Mouse (Mus musculus): ENCODE measurements around the gene Slc39a2. TPM values are rescaled to one million over a fixed set of nuclear protein-coding genes. Genes with fewer than 3 reads are reported as not detected.
"Not testable (repeated sequence)": the region's sequence is repeated elsewhere in the genome, so short reads cannot be mapped to it uniquely, and the experiment has no call there.

The Slc39a2 gene
- total RNA-seq, 2 experiments from 2014 or later, result 0.20 to 0.51 TPM

DNA sequence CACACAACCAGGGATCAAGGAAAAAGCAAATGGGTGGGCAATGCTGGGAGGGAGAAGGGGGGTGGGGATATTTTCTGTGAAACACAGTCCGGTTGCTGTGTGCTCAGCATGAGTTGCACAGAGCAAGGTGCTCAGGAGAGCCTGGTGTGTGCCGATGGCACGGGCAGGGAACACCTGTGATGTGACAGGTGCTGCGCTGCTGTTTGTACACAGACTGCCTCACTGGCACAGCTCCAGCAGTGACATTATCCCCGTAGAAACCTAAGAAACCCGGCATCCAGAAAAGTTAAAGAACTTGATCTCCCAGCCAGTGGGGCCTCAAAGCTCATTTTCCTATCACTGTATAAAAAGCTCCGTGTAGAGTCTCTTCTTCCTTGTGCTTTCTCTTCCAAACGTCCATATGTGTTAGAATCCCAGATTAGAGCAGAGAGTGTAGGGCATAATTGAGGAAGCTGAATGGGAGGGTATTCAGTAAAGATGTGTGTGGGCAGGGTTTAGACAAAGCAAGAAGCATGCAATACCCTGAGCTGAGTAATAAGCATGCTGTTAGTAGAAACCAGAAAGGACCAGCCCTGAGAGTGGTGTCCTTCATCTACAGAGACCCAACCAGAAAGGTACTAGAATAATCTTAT, 4.0 kb downstream of the Slc39a2 start:
- DNase-seq, result no peak
- intact Hi-C loops (cut with DNase I), result no loop called here

DNA sequence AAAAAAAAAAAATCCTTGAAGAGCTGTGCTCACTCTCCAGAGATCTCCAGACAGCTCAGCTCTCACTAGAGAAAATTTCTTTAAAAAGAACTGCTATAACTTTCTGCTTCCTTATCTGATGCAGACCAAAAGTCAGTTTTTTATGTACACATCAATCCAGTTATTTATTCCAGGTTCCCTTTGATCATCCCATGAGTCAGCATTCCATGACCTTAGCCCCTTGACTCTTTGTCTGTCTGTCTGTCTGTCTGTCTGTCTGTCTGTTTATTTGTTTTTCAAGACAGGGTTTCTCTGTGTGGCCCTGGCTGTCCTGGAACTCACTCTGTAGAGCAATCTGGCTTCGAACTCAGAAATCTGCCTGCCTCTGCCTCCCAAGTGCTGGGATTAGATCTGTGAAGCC, 6.7 kb downstream of the Slc39a2 start:
- intact Hi-C loops (cut with DNase I), result no loop called here
- DNase-seq, result no peak

DNA sequence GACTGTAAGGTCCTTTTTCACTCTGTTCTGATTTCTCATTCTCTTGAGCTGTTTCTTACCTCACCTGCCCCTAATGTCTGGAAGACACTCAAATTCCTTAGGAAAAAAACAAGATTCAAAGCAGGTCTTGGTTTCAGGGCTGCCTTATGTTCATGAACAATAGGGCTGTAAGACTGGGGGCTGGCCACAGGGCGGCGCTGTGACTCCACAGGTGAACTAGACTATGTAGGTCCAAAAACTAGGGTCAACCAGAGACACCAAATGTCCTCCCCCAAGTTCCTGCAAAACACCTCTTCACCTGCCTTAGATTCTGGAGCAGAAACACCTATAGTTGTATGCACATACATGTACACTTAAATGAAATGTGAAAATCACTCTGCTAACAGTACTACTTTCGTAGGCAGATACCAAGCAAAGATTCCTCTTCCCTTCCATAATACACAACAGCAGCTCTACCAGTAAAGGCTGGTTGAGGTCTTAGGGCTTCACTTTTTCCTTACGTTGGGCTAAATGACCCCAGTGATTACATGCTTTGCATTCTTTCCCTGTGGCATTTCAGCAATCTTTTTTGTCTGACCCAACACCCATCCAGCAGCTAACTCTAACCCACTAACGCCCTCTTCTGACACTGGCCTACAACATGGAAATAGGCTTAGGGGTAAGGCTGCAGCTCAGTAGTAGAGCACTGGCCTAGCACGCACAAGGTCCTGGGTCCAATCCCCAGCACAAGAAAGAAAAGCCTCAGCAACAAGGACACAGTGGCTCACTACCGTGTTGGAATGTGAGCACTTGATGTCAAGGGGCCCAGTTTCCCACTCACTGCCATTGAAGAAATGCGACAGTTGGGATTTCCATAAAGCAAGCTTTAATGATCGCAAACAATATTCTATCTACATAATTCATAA, 10.4 kb downstream of the Slc39a2 start:
- DNase-seq, result peak; percentile 70 to 73
- intact Hi-C loops (cut with DNase I), result loop anchor here (1.0 kb wide), 1 partner anchor 28 kb away; no protein-coding TSS in a partner anchor

DNA sequence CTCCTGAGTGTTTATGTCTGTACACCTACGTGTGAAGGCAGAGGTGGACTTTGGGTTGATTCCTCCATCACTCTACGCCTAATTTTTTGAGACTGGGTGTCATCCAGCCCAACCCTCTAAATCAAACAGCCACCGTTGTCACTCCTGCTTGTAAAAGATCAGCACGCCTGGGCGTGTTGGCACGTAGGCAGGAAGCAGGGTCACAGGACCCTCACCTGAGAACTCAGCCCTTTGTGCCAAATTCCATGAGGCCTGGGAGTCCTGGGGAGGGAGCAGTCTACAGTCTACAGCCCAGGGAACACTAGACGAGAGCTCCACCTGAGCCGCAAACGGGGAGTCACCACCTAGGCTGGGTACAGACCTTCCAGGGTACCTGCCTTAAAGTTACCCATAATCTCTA, 11.1 kb downstream of the Slc39a2 start:
- no peak for DNase-seq
- intact Hi-C loops (cut with DNase I), result no loop called here

DNA sequence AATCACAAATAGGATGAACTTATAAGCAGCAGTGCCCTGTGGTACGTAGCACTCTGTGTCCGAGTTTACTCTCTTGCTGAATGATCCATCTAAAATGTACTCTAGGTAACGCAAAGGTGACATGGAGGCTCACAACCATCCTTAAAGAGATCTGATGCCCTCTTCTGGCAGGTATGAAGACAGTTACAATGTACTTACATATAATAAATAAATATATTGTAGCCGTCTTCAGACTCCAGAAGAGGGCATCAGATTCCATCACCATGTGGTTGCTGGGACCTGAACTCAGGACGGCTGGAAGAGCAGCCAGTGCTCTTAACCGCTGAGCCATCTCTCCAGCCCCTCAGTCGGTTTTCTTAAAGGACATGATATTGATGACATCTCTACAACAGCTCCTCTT, 12.0 kb downstream of the Slc39a2 start:
- intact Hi-C loops (cut with DNase I), result no loop called here
- no peak for DNase-seq

DNA sequence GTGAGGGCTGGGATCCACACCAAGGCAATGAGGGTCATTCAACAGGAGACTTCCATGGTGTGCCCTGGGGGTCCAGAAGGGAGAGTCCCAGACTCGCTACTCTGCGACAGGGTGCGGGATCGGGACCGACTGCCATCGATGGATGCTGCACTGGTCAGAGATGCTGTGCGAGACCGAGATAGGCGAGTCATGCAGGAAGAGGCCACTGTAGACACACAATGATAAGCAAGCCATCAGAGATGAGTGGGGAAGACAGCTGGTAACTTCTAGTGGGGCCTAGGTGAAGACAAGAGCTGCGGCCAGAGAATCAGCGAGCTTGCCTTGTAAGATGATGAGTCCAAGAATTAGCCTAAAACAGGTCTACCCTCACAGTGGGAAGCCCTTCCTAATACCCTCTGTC, 13.4 kb downstream of the Slc39a2 start:
- intact Hi-C loops (cut with DNase I), result no loop called here
- DNase-seq, result no peak

DNA sequence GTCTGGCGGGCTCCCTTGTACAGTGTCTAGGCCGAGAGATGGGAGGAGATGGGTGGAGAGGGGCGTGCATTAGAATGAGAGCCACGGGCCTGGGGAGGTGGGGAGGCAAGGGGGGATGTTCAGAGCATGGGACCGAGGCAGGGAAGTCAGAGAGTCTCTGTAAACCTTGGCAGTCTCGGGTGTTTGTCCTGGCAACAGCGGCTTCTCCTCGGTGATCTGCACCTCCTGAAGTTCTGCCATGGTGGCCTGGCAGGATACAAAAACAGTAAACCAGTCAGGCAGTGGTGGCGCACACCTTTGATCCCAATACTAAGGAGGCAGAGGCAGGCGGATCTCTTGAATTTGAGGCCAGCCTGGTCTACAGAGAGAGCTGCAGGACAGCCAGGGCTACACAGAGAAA, 18.6 kb downstream of the Slc39a2 start:
- intact Hi-C loops (cut with DNase I), result no loop called here
- no peak for DNase-seq

DNA sequence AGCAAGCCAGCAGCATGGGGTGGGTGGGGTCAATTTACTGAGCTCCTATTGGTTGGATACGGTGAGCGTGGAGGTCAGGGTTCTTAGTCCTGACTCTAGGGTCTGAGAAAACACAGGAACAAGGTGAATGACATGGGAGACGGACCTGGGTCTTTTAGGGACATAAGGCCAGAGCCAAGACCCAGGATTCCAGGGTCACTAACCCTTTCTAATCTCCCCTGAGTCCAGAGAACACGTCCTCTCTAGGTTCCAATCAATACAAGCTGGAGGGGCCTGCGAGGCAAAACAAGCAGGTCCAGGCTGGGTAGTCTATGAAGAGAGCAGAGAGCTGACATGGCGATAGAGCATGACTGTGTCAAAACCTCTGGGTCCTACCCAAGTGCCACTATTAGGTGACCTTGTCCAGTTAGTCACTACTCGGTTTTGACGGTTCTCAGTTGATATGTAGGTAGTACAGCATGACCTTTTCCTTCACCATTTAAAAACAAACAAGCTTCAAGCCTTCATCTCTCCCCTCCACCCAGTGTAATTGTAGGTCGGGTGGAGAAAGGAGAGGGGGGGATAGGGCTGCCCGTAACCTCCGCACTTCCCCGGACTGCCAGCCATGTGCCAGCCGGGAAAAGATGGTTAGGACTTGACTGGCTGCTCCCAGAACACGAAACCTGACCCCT, 19.8 kb downstream of the Slc39a2 start:
- DNase-seq, result no peak
- intact Hi-C loops (cut with DNase I), result no loop called here

DNA sequence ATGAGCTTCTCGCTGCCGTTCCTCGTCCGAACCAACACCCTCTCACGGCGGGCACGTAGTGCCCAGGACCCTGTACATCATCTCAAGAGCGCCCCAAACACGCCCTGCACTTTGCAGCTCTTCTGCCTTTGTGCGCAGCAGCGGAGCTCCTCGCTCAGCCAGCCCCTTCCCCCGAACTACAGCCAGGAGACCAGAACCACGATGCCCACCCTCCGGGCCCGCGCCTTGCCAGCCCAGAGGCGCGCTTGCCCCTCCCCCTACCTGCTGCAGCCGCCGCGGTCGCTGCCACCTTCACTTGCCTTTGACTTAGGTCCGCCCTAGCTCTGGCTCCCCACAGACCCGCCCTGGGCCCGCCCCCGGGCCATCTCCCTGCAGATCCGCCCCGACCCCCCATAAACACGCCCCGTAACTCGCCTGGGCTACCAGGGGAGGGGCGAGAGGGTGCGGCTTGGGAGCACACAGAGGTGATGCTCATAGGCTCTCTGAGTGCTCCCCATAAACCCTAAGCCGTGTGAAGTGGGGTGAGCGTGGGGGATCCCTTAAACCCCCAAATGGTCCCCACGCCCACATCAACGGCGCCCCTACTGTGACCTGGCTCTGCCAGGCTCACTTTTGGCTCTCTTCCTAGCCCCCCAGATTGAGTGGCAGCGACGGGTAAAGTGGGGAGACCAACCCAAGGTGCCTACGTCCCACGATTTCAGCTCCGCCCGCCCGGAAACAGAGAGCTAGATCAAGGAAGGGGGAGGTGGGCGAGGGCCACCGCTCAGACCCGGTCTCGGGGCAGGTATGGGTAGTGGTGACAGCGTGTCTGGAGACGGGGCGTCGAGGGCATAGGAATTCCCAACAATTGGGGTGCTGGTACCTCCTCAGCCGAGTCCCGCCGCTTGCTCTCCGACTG, 20.6 kb downstream of the Slc39a2 start:
- peak; percentile 78 to 87 for DNase-seq
- intact Hi-C loops (cut with DNase I), result no loop called here

DNA sequence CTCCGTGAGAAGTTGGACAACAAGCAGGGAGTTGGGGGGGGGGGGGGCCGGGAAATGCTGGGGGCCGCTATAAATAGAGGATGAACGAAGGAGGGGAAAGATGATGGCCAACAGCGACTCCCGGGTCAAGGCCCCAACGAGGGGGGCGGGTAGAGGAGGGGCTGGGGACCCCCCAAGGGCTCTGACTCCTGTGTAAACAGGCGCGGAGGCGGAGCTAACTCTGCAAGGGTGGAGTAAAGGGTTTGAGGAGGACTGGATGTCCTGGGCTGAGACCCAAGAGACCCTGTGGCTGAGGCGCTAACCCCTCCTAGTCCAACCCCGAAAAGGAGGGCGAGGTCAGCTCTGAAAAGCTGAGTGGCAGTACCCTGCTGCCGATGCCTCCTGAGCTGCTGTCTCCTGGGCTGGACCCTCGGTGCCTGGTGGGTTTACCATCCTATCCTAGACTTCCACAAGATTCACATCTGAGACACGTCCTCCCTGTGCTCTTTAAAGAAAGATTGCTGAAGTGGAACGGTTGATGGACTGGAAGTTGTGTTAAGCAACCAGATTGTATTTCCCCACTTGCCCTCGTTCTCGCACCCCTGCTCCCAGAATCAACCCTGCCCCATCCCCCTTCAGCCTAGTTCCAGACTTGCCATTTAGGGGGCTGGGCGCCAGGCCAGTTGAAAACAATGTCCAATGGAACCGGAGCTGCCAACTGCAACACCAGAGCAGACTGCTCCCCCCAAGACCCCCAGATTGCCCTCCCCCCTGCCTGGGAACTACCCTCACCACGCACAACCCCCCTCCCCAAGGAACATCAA, 21.5 kb downstream of the Slc39a2 start, which contains the start of gene Ndrg2:
Ndrg2 (minus strand) TSS at position 199 of the 803 bp plus-strand sequence.
- peak; percentile 79 to 90 for DNase-seq
- intact Hi-C loops (cut with DNase I), result no loop called here

DNA sequence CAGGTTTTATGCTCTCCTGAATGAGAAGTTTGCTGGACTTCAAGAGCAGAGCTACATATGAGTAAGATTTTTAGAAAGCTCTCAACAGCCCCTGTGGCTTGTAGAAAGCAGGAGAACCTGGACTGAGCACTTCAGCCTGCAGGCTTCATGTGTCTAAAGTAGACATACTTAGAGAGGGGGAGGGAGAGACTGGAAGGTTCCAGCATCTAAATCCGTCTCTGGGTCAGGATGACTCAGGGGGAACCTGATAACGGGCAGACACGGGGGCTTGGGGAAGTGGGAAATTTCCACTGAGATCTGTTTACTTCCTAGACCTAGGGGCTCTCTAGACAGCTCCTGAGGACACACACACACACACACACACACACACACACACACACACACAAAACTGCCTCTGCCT, 22.3 kb downstream of the Slc39a2 start:
- DNase-seq, result no peak
- intact Hi-C loops (cut with DNase I), result no loop called here

DNA sequence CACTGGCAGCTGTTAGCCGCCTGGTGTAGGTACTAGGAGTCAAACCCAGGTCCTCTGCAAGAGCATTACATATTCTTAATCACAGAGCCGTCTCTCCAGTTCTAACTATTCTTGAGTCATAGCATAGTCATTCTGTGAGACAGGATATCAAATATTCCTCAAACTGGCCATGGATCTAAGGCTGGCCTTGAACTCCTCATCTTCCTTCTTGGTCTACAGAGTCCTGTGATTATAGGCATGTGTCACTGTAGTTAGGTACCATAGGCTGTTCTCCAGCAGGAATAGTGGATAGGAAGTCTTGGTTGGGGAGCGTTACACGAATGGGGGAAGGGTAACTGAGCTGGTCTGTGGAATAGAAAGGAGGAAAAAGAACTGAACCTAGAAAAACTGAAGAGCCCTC, 23.9 kb downstream of the Slc39a2 start:
- intact Hi-C loops (cut with DNase I), result no loop called here
- DNase-seq, result no peak

DNA sequence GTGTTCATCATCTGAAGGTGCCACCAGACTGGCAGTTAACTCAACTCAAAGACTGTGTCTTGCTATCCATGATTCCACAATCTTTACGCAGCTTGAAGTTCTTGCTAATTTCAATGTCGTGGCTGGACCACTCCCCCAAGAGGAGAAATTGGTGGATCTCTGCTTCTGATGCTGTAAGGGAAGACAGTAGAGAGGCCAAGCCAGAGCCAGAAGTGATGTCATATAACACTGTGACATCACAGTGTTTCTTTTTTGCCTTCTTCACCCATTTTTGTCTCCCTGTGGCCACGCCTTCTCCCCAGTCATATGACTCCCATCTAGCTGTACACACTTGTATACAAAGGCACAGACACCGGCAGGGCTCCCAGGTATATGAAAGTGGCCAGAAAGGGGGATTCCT, 25.4 kb downstream of the Slc39a2 start, which contains the start of gene Tppp2:
Tppp2 (plus strand) TSS at position 301 of the 400 bp plus-strand sequence.
- DNase-seq, result no peak
- intact Hi-C loops (cut with DNase I), result no loop called here

DNA sequence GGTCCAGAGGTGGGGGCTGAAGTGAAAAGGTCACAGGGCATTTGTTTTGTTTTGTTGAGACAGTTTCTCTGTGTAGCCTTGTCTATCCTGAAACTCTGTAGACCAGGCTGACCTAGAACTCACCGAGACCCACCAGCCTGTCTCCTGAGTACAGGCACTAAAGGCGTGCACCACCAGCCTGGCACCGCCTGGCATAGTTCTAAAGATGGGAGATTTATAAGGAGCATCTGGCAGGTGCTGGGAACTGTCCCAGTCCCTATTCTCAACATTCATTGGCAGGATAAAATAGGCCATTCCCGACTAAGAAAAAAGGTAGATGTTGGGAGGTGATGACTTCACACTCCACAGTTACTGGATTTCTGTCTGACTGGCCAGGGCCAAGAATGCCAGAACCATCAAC, 26.3 kb downstream of the Slc39a2 start:
- DNase-seq, result no peak
- intact Hi-C loops (cut with DNase I), result no loop called here

DNA sequence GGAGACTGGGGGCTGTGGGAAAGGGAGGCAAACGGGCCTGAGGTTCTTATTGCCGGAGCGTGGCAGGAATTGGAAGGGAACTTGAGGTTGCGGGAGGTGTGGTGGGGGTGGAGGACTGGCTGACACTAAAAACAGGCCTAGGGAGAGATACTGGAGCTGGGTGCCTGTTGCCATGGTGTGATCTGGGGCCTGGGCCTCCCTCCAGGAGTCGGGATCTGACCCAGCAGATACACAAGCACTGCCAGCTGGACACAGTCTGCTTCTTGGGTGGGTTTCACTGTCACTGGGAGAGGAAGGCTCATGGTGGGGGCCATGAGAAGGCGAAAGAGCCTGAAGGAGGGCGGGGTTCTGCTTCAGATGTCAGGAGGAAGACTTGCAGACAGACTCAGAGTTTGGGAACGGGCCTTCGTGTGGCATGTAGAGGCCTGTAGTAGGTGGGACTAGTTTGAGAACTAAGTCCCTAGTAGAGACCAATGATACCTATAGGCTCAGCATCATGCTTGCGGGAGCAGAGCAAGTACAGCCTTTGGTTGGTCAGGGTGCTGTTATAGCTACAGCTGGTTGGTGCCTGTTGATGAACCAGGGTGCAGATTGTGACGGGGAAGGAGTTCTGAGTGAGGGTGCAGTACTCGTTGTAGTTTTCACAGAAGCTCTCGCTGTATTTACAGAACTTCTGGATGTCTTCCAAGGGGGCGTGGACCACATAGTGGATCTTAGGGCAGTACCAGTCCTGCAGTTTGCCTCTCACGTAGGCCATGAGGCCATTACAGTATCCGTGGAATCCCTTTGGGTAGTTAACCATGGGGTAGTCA, 29.3 kb downstream of the Slc39a2 start:
- DNase-seq, result peak; percentile 70 to 74
- intact Hi-C loops (cut with DNase I), result no loop called here

DNA sequence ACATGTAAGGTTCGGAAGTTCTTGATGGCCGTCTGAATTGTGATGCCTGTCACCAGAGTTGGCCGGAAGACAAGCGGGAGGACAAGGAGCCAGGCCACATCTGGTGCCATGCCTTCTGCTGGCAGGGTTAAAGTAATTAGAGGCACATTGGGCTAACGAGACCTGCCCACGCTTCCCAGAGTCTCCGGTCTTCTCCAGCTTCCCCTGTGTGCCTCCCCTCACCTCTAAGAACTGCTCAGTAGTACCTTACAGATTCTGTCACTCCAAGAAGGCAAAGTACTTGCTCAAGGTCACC, 29.8 kb downstream of the Slc39a2 start, which contains the start of gene Rnase13:
Rnase13 (minus strand) TSS at position 203 of the 295 bp plus-strand sequence.
- intact Hi-C loops (cut with DNase I), result no loop called here
- DNase-seq, result no peak

DNA sequence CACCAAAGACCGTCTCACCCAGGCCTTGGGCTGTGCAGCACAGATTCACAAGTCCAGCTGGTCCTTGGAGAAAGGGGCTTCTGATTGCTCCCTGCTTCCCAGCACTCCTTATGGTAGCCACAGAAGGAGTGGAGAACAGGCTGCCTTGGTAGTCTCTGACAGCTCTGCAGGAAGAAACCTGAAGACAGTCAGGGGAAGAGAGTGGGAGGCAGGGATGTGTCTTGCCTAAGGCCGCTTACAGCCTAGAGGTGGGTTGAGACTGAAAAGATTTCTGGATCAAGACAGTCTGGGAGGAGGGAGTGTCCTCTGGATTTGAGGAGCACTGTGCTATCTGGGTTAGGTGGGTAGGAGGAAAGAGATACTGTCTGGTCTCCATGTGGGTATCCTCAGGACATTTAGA, 30.2 kb downstream of the Slc39a2 start:
- DNase-seq, result no peak
- intact Hi-C loops (cut with DNase I), result no loop called here

DNA sequence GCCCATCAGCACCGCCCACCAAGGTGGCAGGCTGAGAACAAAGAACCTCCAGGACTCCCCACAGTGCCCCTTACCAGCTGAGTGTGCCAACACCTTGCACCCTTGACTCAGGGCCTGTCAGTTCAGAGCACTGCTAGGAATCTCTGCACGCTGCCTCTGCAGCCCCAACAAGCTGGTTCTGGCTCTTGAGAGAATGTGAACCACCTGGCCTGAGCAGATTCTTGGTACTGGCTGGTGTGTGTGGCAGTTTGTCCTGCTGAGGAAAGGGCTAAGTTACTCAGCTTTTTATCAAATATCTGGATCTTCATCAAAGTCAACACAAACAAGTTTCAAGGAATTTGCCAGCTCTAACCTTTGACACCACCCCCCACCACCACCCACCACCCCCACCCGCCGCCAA, 30.8 kb downstream of the Slc39a2 start:
- intact Hi-C loops (cut with DNase I), result no loop called here
- no peak for DNase-seq

DNA sequence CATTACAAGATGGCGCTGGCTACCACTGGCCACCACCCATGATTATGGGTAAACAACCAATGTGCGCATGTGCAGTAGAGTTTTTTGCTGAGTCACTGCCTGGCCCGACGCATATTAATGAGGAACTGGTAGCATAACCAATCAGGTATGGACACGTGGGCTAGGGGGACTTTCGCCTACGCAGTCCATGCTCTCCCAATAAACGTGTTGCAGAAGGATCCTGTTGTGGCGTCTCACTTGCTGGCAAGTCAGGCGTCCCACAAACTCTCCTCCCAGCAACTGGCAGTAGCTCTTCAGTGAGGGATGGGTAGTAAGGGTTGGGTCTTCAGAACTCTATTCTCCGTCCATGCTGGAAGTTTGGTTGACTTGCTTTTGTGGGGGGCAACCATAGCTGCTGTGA, 34.2 kb downstream of the Slc39a2 start:
- intact Hi-C loops (cut with DNase I); DNase-seq: not testable (repeated sequence)

Measured in gastrocnemius, postnatal 36 days (tissue).